Mouse (Mus musculus) forebrain, embryonic 10.5 days (tissue): ENCODE data around the gene Soat1. TPM values are rescaled to one million over a fixed set of nuclear protein-coding genes. Genes with fewer than 3 reads are reported as not detected.

Source experiments
- DNase-seq: peaks from one replicate; pipeline ENCODE4 v3.0.0-alpha.2; 2017; ENCODE audit warnings: low spot score; ENCODE audit errors: extremely low spot score
- H3K27ac ChIP-seq: fragments of 300-500 bp; sonication (generic); 2 replicates; pipeline ENCODE4 v1.5.1; 2016; ENCODE audit warnings: mild to moderate bottlenecking
- H3K27me3 ChIP-seq: fragments of 300-500 bp; sonication (generic); 2 replicates; pipeline ENCODE4 v1.6.1; 2016; ENCODE audit warnings: mild to moderate bottlenecking; ENCODE audit not compliant: poor library complexity, severe bottlenecking
- H3K36me3 ChIP-seq: fragments of 300-500 bp; sonication (generic); replicated peaks from 2 replicates; pipeline ENCODE4 v1.6.1; 2016; ENCODE audit warnings: mild to moderate bottlenecking, moderate library complexity
- H3K4me1 ChIP-seq: fragments of 300-500 bp; sonication (generic); 2 replicates; pipeline ENCODE4 v1.6.1; 2016
- H3K4me3 ChIP-seq: fragments of 300-500 bp; sonication (generic); 2 replicates; pipeline ENCODE4 v1.5.1; 2016; ENCODE audit warnings: mild to moderate bottlenecking, moderate library complexity
- H3K9me3 ChIP-seq: fragments of 300-500 bp; sonication (generic); 2 replicates; pipeline ENCODE4 v1.6.1; 2016; ENCODE audit warnings: mild to moderate bottlenecking, moderate library complexity
- WGBS: fragments of 180-500 bp; shearing (Covaris S2); methylation state at CpG from one replicate; pipeline ENCODE4 v1.1.7; 2016; 5-methylcytosine and 5-hydroxymethylcytosine counted together
- polyA plus RNA-seq: library from polyadenylated mRNA; unstranded; fragments of >200 nt; fragmentation: Nextera tagmentation; extraction: Ambion mirVana; gene quantifications from 2 replicates; pipeline ENCODE4 v1.2.1, GENCODE M21; 2016

Soat1 gene
- polyA plus RNA-seq, 1 experiment from 2014 or later, result 30.9 TPM

DNA sequence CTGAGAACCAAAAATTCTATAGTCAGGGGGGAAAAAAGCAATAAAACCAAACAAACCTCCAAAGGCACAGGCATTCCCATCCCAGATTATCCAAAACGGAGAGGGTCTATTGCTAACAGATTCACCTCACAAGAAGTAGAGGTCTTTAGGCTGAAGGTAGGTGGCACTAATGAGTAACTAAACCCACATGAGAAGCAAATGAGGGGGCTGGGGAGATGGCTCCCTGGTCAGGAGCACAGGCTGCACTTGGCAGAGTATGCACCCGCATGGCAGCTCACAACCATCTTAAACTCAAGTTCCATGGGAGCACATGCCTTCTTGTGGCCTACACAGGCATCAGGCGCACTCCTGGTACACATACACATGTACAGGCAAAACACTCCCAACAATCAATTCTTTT lies 7.7 kb upstream of the Soat1 start:
- Histone ChIP-seq H3K4me1 (no peaks in the 10 kb centered on the region), H3K27ac (no peak overlapping the region), H3K27me3 (0 out of 2 replicates have a peak, but pooled peaks cover 7% of the 10 kb centered on the region), H3K9me3 (no peaks in the 10 kb centered on the region), H3K36me3 (no peaks in the 10 kb centered on the region), H3K4me3 (no peak overlapping the region)
- 87% methylated on average over 3 of the region's 3 CpGs for WGBS
- no peak for DNase-seq

DNA sequence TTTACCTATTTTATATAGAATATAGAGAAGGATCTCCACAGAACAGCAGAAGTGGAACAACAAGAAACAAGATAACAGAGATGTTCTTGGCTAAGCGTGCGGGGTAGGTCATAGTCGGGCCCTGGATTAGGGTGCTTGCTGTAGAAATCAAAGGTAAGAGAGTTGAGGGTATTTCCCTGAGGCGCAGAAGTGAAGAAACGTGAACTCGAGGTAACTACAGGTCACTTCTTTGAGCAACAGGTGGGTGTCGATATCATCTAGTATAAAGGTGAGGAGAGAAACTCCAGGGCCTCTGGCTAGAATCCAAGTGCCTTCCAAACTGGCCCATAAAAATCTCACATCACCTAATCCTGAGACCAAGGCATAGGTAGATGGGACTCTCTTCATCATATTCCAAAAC lies 2.4 kb upstream of the Soat1 start:
- DNase-seq, result no peak
- Histone ChIP-seq H3K36me3 (0 out of 2 replicates have a peak, but pooled peaks cover under 1% of the 10 kb centered on the region), H3K4me3 (no peak overlapping the region), H3K27ac (no peak overlapping the region), H3K27me3 (0 out of 2 replicates have a peak, but pooled peaks cover 7% of the 10 kb centered on the region), H3K4me1 (peaks cover 41% of the 10 kb centered on the region), H3K9me3 (no peaks in the 10 kb centered on the region)
- WGBS, result 29% methylated on average over 7 of the region's 7 CpGs

GRCm38 (mm10) chr1:156476016-156476415 lies 1.9 kb upstream of the Soat1 start:
- 0 out of 2 replicates have a peak, but pooled peaks cover 7% of the 10 kb centered on the region for H3K27me3 ChIP-seq
- H3K4me1 ChIP-seq, result peaks cover 44% of the 10 kb centered on the region
- 22% methylated on average over 2 of the region's 2 CpGs for WGBS
- no peak for DNase-seq
- no peaks in the 10 kb centered on the region for H3K9me3 ChIP-seq
- 0 out of 2 replicates have a peak, but pooled peaks cover 2% of the 10 kb centered on the region for H3K36me3 ChIP-seq
- H3K27ac ChIP-seq, result no peak overlapping the region
- no peak overlapping the region for H3K4me3 ChIP-seq

DNA sequence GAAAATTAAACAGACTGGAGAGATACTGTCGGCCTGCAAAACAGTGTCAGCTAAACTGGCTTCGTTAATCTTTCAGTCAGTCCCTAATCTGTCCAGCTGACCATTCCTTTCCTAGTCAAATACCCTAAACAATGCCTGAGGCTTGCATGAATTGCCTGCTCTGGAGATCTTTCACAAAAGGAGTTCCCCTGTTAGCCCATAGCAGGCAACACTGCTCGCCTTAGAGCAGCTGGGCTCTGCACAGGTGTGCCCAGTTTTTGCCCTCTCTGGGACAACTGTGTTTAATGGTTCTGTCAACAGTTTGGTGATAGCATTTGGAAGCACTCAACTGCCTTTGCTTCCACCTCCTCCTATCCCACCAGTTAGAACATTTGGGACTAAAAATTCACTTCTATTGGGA lies 723 bp upstream of the Soat1 start:
- H3K27me3 ChIP-seq, result 0 out of 2 replicates have a peak, but pooled peaks cover 7% of the 10 kb centered on the region
- H3K36me3 ChIP-seq, result peaks cover 13% of the 10 kb centered on the region
- no peak for DNase-seq
- peaks cover under 1% of the 10 kb centered on the region; the same call in 1 of the 2 replicates for H3K9me3 ChIP-seq
- H3K4me1 ChIP-seq, result peaks cover 48% of the 10 kb centered on the region
- 17% methylated on average over 3 of the region's 3 CpGs for WGBS
- no peak overlapping the region for H3K27ac ChIP-seq
- H3K4me3 ChIP-seq, result no peak overlapping the region

- peak overlapping the region; percentile 80 for H3K27ac ChIP-seq
Measured at GRCm38 (mm10) chr1:156473003-156473402, 1.1 kb downstream of the Soat1 start.

GRCm38 (mm10) chr1:156471955-156472354 lies 2.2 kb downstream of the Soat1 start:
- Histone ChIP-seq H3K9me3 (peaks cover 9% of the 10 kb centered on the region; the same call in 1 of the 2 replicates), H3K4me1 (peaks cover 48% of the 10 kb centered on the region), H3K27ac (no peak overlapping the region), H3K27me3 (0 out of 2 replicates have a peak, but pooled peaks cover under 1% of the 10 kb centered on the region), H3K36me3 (peaks cover 37% of the 10 kb centered on the region), H3K4me3 (no peak overlapping the region)
- no peak for DNase-seq
- 86% methylated on average over 7 of the region's 7 CpGs for WGBS

More at GRCm38 (mm10) chr1:156473003-156473402, 1.1 kb downstream of the Soat1 start:
- Histone ChIP-seq H3K27me3 (0 out of 2 replicates have a peak, but pooled peaks cover 7% of the 10 kb centered on the region), H3K4me3 (peak overlapping the region; percentile 91), H3K4me1 (peaks cover 48% of the 10 kb centered on the region), H3K9me3 (peaks cover 9% of the 10 kb centered on the region; the same call in 1 of the 2 replicates), H3K36me3 (peaks cover 29% of the 10 kb centered on the region)
- WGBS, result under 1% methylated on average over 11 of the region's 11 CpGs
- DNase-seq, result peak; percentile 48

DNA sequence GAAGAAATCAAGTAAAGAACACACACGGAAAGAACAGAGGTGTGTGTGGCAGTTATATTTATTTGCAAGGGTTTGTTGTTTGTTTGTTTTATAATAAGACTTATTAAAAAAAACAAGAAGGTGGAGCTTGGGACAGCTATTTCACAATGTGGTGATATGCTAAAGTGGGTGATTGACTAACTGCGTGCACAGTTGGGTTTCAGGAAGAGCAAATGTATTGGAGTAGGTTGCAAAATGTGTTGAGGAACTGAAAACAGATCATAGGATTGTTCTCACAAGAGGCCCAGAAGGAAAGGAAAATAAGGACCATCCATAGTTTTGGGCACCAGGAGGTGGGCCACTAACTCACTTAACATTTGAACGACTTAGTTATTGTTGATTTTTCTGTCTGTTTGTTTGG lies 3.1 kb downstream of the Soat1 start:
- DNase-seq, result no peak
- H3K9me3 ChIP-seq, result peaks cover 16% of the 10 kb centered on the region; the same call in 1 of the 2 replicates
- no peak overlapping the region for H3K27ac ChIP-seq
- no peak overlapping the region for H3K4me3 ChIP-seq
- WGBS, result 90% methylated on average over 3 of the region's 3 CpGs
- H3K4me1 ChIP-seq, result peaks cover 46% of the 10 kb centered on the region
- no peaks in the 10 kb centered on the region for H3K27me3 ChIP-seq
- peaks cover 46% of the 10 kb centered on the region for H3K36me3 ChIP-seq

GRCm38 (mm10) chr1:156470557-156470956 lies 3.6 kb downstream of the Soat1 start:
- DNase-seq, result no peak
- Histone ChIP-seq H3K4me3 (no peak overlapping the region), H3K27me3 (no peaks in the 10 kb centered on the region), H3K4me1 (peaks cover 40% of the 10 kb centered on the region), H3K36me3 (peaks cover 51% of the 10 kb centered on the region), H3K9me3 (peaks cover 17% of the 10 kb centered on the region; the same call in 1 of the 2 replicates), H3K27ac (no peak overlapping the region)
- WGBS, result 88% methylated on average over 7 of the region's 7 CpGs

DNA sequence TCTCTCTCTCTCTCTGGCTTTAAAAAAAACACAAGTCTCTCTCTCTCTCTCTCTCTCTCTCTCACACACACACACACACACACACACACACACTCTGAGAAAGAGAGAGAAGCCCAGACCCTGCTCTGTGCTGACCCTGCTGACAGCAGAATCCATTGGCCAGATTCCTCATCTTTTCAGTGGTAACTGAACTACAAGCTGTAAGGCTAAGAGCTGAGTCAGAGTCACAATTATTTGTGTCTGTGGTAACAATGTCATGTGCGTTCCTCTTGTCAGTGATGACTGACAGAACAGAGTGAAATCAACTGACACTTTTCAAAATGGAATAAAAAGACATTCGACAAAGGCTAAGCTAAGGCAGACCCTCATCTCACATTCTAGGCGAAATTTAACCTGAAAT lies 5.6 kb downstream of the Soat1 start:
- no peak overlapping the region for H3K4me3 ChIP-seq
- H3K27me3 ChIP-seq, result no peaks in the 10 kb centered on the region
- WGBS, result 85% methylated on average over 3 of the region's 3 CpGs
- peaks cover 17% of the 10 kb centered on the region; the same call in 1 of the 2 replicates for H3K9me3 ChIP-seq
- no peak for DNase-seq
- H3K27ac ChIP-seq, result no peak overlapping the region
- H3K4me1 ChIP-seq, result peaks cover 26% of the 10 kb centered on the region
- H3K36me3 ChIP-seq, result peaks cover 65% of the 10 kb centered on the region

DNA sequence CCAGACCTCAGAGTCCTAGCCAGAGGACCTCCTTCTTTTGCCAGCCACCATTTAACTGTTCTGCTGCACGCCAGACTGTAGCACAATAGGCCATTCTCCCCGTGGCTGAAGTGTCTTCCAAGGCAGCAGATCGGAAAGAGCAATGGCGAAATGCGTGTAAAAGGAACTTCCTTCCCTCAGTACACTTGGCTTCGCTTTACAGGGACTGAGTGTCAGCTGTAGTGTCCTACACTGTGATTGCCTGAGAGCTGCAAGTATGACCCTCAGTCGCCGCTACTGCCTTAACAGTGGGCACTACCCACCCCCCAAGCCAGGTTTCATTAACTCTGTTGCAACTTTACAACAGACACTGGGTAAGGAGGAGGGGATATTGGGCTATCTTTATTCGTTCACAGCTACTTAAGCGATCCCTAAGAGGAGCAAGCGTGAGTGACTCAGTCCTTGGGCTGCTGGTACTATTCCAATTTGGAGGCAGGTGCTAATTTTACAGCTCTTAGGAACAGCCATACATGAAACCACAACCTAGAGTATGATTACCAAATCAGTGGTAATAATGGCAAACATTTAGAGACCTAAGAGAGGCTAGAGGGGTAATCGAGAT lies 6.4 kb downstream of the Soat1 start:
- Histone ChIP-seq H3K4me3 (no peak overlapping the region), H3K27ac (no peak overlapping the region), H3K27me3 (no peaks in the 10 kb centered on the region), H3K9me3 (peaks cover 17% of the 10 kb centered on the region; the same call in 1 of the 2 replicates), H3K4me1 (peaks cover 19% of the 10 kb centered on the region), H3K36me3 (peaks cover 70% of the 10 kb centered on the region)
- no peak for DNase-seq
- WGBS, result 88% methylated on average over 12 of the region's 12 CpGs

- Histone ChIP-seq H3K4me3 (no peak overlapping the region), H3K27ac (no peak overlapping the region), H3K9me3 (peaks cover 17% of the 10 kb centered on the region; the same call in 1 of the 2 replicates), H3K36me3 (peaks cover 73% of the 10 kb centered on the region), H3K27me3 (no peaks in the 10 kb centered on the region), H3K4me1 (no peaks in the 10 kb centered on the region)
- DNase-seq, result no peak
- whole genome bisulfite sequencing, result 91% methylated on average over 9 of the region's 9 CpGs
Measured at GRCm38 (mm10) chr1:156464963-156465362, 9.2 kb downstream of the Soat1 start.

DNA sequence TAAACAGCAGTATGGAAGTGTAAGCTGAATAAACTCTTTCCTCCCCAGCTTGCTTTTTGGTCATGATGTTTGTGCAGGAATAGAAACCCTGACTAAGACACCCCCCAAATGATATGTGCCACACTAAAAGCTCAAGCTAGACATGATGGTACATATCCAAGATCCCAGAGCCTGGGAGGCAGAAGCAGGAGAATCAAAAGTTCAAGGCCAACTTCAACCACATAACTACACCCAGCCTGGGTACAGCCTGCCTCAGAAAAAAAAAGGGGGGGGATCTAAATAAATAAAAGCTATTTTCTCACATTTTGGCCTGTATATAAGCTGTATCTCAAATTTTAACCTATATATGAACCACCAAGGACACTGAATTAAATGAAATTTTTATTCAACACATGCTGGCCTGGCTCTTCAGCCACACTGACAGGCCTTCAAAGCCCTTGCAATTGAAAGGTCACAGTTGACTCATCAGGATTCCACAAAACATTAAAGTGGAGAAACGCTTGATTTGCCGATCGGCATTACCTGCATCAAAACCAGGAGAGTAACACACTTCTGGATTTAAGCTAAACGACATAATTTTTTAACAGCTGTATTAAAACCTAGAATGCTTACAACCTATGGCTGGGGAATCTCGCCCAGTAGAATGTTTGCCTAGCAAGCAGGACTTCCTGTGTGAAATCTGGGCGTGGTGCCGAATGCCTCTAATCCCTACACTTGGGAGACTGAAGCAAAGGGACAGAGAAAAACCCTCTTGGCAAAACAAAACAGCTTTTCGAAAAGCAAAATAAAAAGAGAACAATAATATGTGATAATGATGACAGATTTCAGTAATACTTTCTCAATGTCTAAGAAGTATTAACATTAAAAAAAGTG lies 9.9 kb downstream of the Soat1 start:
- no peak for DNase-seq
- H3K36me3 ChIP-seq, result peaks cover 67% of the 10 kb centered on the region
- H3K4me1 ChIP-seq, result no peaks in the 10 kb centered on the region
- 91% methylated on average over 8 of the region's 8 CpGs for WGBS
- peaks cover 11% of the 10 kb centered on the region; the same call in 1 of the 2 replicates for H3K9me3 ChIP-seq
- no peak overlapping the region for H3K4me3 ChIP-seq
- no peaks in the 10 kb centered on the region for H3K27me3 ChIP-seq
- H3K27ac ChIP-seq, result no peak overlapping the region
